Mouse (Mus musculus): Measurements from ENCODE around the gene G3bp1. TPM values are rescaled to one million over a fixed set of nuclear protein-coding genes. Genes with fewer than 3 reads are reported as not detected.

Gene G3bp1
- total RNA-seq, 2 experiments from 2014 or later = 87.8 to 130 TPM

DNA sequence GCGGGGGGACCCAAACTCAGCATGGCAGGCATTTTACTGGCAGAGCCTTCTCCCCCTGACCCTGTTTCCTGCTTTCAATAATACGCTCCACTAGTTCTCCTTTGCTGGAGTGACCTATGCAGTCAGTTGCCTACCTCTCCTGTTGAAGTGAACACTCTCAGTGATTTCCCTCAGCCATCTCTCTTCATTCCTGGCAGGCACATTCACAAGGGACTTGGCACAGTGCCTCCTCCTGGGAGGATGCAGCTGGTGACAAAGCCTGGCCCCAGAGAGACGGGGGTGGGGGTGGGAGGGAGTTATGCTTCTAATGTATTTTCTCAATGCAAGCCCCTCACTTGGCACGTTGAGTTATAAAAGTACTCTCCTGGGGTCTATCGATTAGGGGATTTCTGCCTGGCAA, 63.9 kb downstream of the G3bp1 start:
- ATAC-seq (replicated peaks; ENCODE audit: poor library complexity, severe bottlenecking) = no peak

DNA sequence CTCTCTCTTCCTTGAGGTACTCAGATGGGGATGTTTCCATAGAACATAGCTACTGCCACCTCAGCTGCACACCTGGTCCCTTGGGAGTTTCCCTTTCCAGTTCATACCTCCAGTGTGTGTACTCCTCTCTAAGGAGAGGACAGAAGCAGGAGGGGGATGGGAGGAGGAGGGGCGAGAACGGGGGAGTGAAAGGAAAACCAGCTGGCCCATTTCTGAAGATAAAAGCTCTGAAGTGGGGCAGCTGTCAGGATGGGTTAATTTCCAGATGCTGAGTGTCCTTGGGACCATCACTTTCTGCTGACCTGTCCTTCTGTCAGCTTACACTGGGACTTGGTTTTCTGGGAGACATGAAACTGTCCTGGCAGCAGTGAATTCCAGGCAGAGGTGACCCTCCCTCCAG, 65.3 kb downstream of the G3bp1 start:
- ATAC-seq (replicated peaks; ENCODE audit: poor library complexity, severe bottlenecking) = no peak

DNA sequence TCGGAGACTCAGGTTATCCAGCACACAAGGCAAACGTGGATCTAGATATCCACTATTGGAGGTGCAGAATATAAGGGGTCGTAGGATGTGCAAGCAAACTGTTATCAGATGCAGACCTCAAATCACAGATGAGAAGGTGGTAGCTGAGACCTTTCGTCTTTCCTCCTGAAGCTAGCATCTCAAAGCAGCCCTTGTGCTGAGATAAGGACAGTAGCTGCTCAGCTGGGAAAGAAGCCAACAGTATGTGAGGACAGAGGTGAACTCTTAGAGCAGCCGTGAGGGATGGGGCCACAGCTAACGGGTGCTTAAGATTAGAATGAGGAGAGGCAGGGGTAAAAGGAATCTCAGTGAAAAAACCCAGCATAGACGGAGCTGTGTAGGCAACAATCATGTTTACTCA, 72.6 kb downstream of the G3bp1 start:
- ATAC-seq (replicated peaks; ENCODE audit: poor library complexity, severe bottlenecking) = no peak

DNA sequence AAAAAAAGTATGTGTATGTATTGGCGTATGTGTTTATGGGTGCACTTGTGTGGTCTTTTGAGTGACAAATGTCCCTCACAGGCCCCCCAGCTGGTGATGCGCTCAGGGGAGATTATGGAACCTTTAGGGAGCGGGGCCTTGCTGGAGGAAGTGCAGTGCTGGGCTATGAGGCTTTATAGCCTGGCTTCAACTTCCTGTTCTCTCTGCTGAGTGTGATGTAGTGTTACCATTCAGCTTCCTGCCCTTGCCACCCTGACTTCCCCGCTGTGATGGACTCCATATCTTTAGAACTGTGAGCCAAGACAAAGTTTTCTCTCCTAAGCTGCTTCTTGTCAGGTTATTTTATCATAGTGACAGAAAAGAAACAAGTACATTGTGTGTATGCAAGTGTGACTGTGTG, 73.2 kb downstream of the G3bp1 start:
- ATAC-seq (replicated peaks; ENCODE audit: poor library complexity, severe bottlenecking) = no peak

DNA sequence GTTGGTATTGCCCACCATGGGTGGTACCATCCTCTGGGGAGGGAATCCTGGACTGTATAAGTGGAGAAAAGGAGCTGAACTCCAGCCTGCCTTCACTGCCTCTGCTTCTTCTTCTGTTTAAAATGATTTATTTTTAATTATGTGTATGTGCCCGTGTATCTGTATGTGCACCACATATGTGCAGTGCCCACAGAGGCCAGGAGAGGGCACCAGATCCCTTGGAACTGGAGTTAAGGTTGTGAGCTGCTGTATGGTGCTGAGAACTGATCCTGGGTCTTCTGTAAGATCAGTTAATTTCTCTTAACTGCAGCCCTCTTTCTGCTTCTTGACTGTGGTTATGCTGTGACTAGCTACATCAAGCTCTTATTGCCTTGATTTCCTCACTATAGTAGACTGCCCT, 76.2 kb downstream of the G3bp1 start:
- no peak for ATAC-seq (replicated peaks; ENCODE audit: poor library complexity, severe bottlenecking)

Other genes starting within 250 kb of the G3bp1 start
- gene Fat2, start 133.1 kb upstream of the G3bp1 start, total RNA-seq (2014; fragmentation: Nextera tagmentation) = not detected in 2 replicates
- not detected in 2 replicates for gene Fat2, start 133.1 kb upstream of the G3bp1 start, total RNA-seq (2017)
- not detected in 2 replicates for gene Sparc, start 46.5 kb upstream of the G3bp1 start, total RNA-seq (2014; fragmentation: Nextera tagmentation)
- gene Sparc, start 46.5 kb upstream of the G3bp1 start, total RNA-seq (2017) = 0.31 TPM in 1 of 2 replicates, not detected in the other
- 164 and 224 TPM in 2 replicates for gene Atox1, start 8.4 kb upstream of the G3bp1 start, total RNA-seq (2014; fragmentation: Nextera tagmentation)
- gene Atox1, start 8.4 kb upstream of the G3bp1 start, total RNA-seq (2017) = 52.8 and 89.1 TPM in 2 replicates
- not detected in 2 replicates for gene Glra1, start 138.5 kb downstream of the G3bp1 start, total RNA-seq (2014; fragmentation: Nextera tagmentation)
- gene Glra1, start 138.5 kb downstream of the G3bp1 start, total RNA-seq (2017) = not detected in 2 replicates

Data from granulocyte monocyte progenitor cell, adult 5-6 weeks (primary cell).